Mouse (Mus musculus) forebrain, postnatal 0 days (tissue): Measurements from ENCODE around the gene Herpud1. TPM values are rescaled to one million over a fixed set of nuclear protein-coding genes. Genes with fewer than 3 reads are reported as not detected.
A peak's percentile ranks its signal among the peaks of the same experiment; 100 is the strongest.

Source experiments
- ATAC-seq: fragments of 200-750 bp; cut with Nextera tagmentation; 2 replicates; pipeline ENCODE4 v1.8.0; 2017; ENCODE audit warnings: mild to moderate bottlenecking, moderate library complexity
- DNase-seq: peaks from one replicate; pipeline ENCODE4 v3.0.0-alpha.2; 2015
- H3K27ac ChIP-seq: fragments of 300-500 bp; sonication (generic); 2 replicates; pipeline ENCODE4 v1.5.1; 2014; ENCODE audit warnings: low read depth, mild to moderate bottlenecking, antibody characterized with exemption, low read length, moderate library complexity, mixed read lengths
- H3K27me3 ChIP-seq: fragments of 300-500 bp; sonication (generic); 2 replicates; pipeline ENCODE4 v1.6.1; 2014; ENCODE audit warnings: mild to moderate bottlenecking, low read length, mixed read lengths; ENCODE audit not compliant: insufficient read depth
- H3K36me3 ChIP-seq: fragments of 300-500 bp; sonication (generic); 2 replicates; pipeline ENCODE4 v1.6.1; 2014; ENCODE audit warnings: mild to moderate bottlenecking, moderate library complexity; ENCODE audit not compliant: insufficient read depth
- H3K4me1 ChIP-seq: fragments of 300-500 bp; sonication (generic); 2 replicates; pipeline ENCODE4 v1.6.1; 2014; ENCODE audit warnings: antibody characterized with exemption; ENCODE audit not compliant: insufficient read depth
- H3K4me2 ChIP-seq: fragments of 300-500 bp; sonication (generic); 2 replicates; pipeline ENCODE4 v1.6.1; 2014; ENCODE audit warnings: low read depth, mild to moderate bottlenecking, moderate library complexity
- H3K4me3 ChIP-seq: fragments of 300-500 bp; sonication (generic); 2 replicates; pipeline ENCODE4 v1.5.1; 2014; ENCODE audit warnings: low read depth, low read length, mixed read lengths
- H3K9ac ChIP-seq: fragments of 300-500 bp; sonication (generic); 2 replicates; pipeline ENCODE4 v1.6.1; 2014; ENCODE audit warnings: mild to moderate bottlenecking
- H3K9me3 ChIP-seq: fragments of 300-500 bp; sonication (generic); 2 replicates; pipeline ENCODE4 v1.6.1; 2016; ENCODE audit warnings: low read length
- CTCF ChIP-seq: sonication (generic); IDR thresholded peaks from 2 replicates; pipeline ENCODE4 v1.5.1; 2016; ENCODE audit warnings: antibody characterized with exemption, control low read depth, low read depth
- WGBS: fragments of 180-500 bp; shearing (Covaris S2); extraction: QIAGEN DNeasy Blood & Tissue Kit; methylation state at CpG from one replicate; pipeline ENCODE4 v1.1.7; 2014; 5-methylcytosine and 5-hydroxymethylcytosine counted together
- polyA plus RNA-seq: library from polyadenylated mRNA; unstranded; fragments of >200 nt; fragmentation: Nextera tagmentation; extraction: Ambion mirVana; gene quantifications from 2 replicates; pipeline ENCODE4 v1.2.1, GENCODE M21; 2015
- total RNA-seq: library from RNA; depleted of rRNA; stranded (reverse); fragments of >200 nt; gene quantifications from 2 replicates; pipeline ENCODE4 v1.2.3, GENCODE M21; 2014; rRNA removed

The Herpud1 gene
- total RNA-seq (68.2 and 79.7 TPM in 2 replicates), polyA plus RNA-seq (60.7 and 63.4 TPM in 2 replicates)

DNA sequence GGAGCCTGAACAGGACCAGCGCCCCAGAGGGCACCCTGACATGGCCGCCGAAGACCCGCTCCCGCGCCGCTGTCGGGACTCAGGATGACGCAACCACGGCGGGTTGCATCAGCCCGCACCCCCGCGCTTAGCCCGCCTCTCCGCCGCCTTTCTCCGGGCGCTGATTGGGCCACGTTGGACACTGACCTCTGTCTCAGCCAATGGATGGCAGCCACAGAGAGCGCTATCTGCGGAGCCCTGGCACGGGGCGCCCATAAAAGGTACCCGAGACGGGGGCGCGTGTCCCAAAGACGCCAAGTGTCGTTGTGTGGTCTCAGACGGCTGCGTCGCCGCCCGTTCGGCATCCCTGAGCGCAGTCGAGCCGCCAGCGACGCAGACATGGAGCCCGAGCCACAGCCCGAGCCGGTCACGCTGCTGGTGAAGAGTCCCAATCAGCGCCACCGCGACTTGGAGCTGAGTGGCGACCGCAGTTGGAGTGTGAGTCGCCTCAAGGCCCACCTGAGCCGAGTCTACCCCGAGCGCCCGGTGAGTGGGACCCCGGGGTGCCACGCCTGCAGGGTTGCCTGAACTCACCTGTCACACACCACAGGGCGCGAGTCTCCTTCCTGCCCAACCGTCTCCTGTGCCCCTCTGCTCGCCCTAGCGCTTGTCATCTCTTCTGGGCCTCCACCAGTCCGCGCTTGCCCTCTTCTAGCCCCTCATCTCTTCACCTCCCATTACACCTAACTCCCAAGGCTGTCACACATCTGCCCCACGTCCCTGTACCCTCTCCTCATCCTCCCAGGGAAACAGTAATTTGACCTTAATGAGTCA lies at the start of gene Herpud1:
Herpud1 (plus strand) TSS at position 225 of the 813 bp plus-strand sequence.
- Histone ChIP-seq H3K4me2 (peak within 1 kb of the TSS; percentile 91), H3K4me3 (peak within 1 kb of the TSS; percentile 81), H3K36me3 (peaks cover 22% of the 10 kb centered on the region), H3K4me1 (peaks cover 11% of the 10 kb centered on the region), H3K27me3 (no peaks in the 10 kb centered on the region), H3K9ac (peak within 1 kb of the TSS; percentile 96), H3K27ac (peak within 1 kb of the TSS; percentile 93), H3K9me3 (no peaks in the 10 kb centered on the region)
- peak; percentile 98 for DNase-seq
- peak; percentile 99 for ATAC-seq
- peak; percentile 27; the same call in 1 of the 2 replicates for TF ChIP-seq CTCF
- WGBS: 1% methylated on average over 64 of the region's 65 CpGs

DNA sequence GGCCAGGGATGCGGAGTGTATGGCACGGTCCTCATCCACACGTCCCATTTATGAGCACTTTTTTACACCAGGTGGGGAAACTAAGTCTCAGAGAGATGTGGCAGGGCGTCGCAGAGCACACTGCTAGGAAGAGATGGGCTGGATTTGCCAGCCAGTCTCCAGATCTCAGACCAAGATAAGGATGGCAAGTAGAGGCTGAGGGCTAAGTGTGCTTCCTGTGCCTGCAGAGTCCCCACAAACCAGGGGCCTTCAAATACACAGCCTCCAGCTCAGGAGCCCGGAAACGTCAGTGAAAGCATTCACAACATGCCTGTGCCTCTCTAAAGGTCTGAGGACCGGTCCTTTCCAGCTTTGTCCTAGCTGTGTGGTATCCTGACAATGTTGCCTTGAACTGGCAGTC lies 48.7 kb upstream of the Herpud1 start:
- ATAC-seq (no peak), DNase-seq (no peak)
- Histone ChIP-seq H3K36me3 (no peaks in the 10 kb centered on the region), H3K27me3 (no peaks in the 10 kb centered on the region), H3K27ac (no peak overlapping the region), H3K4me3 (no peak overlapping the region), H3K9ac (no peak overlapping the region), H3K9me3 (no peaks in the 10 kb centered on the region), H3K4me2 (no peak overlapping the region), H3K4me1 (no peaks in the 10 kb centered on the region)
- 86% methylated on average over 8 of the region's 8 CpGs for WGBS
- no peak for TF ChIP-seq CTCF

DNA sequence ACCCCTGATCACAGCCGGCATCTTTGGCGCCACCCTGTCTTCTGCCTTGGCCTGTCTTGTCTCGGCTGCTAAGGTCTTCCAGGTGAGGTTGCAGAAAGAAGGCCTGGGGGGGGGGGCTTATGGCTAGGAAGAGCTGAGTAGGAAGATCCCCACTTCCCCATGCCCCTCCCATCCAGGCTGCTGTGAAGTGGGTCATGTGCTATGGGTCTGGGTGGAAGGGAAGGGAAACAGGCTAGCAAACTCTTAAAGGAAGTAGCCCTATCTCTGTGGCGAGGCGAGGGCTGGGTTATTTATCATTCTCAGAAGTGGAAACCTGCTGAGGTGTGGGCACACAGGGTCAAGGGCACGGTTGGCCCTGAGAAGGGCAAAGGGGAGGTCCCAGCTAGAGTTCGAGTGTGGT lies 45.4 kb upstream of the Herpud1 start:
- no peak overlapping the region for H3K4me2 ChIP-seq
- H3K27me3 ChIP-seq: no peaks in the 10 kb centered on the region
- no peaks in the 10 kb centered on the region for H3K4me1 ChIP-seq
- TF ChIP-seq CTCF: no peak
- H3K4me3 ChIP-seq: no peak overlapping the region
- H3K9ac ChIP-seq: no peak overlapping the region
- 87% methylated on average over 7 of the region's 7 CpGs for WGBS
- ATAC-seq: no peak
- H3K9me3 ChIP-seq: no peaks in the 10 kb centered on the region
- H3K36me3 ChIP-seq: no peaks in the 10 kb centered on the region
- no peak for DNase-seq
- H3K27ac ChIP-seq: no peak overlapping the region

DNA sequence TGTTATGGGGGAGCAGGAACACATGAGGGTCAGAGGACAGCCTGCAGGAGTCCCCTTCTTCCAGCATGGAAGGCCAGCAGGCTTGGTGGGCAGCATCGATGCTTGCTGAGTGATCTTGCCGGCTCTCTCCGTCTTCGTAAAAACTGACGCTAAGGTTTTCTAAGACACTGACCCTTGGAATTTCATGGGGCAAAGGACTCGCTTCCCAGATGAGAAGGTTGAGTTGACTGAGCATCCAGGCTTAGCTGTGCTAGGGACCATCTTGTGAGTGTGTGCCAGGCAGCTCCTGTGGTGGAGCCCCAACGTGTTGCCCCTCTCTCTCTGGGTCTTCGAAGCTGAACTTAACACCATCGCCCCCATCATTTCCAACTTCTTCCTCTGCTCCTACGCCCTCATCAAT lies 43.5 kb upstream of the Herpud1 start:
- WGBS: 88% methylated on average over 10 of the region's 10 CpGs
- no peak overlapping the region for H3K9ac ChIP-seq
- no peaks in the 10 kb centered on the region for H3K36me3 ChIP-seq
- no peaks in the 10 kb centered on the region for H3K4me1 ChIP-seq
- no peak for DNase-seq
- no peak for TF ChIP-seq CTCF
- H3K4me3 ChIP-seq: no peak overlapping the region
- no peak for ATAC-seq
- H3K27me3 ChIP-seq: no peaks in the 10 kb centered on the region
- no peak overlapping the region for H3K4me2 ChIP-seq
- no peaks in the 10 kb centered on the region for H3K9me3 ChIP-seq
- H3K27ac ChIP-seq: no peak overlapping the region

DNA sequence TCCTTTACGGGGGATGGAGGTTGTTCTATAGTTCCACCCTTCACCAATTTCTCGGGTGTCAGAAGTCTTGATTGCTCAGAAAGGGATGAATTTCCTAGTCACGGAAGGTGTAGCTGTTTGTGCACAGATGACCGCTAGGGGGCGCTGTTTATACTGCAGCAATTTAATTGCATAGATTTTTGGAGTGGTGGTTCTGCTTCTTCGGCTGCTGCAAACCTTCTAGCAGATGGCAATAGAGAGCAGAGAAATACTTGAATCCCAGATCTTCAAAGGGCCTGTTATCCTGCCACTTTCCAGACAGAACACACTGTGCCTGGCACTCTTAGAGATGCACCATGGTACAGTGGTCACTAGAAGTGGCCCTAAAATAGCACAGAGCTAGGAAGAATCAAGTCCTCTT lies 42.9 kb upstream of the Herpud1 start:
- peak; percentile 90 for TF ChIP-seq CTCF
- peak; percentile 65 for ATAC-seq
- Histone ChIP-seq H3K4me2 (no peak overlapping the region), H3K9me3 (no peaks in the 10 kb centered on the region), H3K36me3 (no peaks in the 10 kb centered on the region), H3K27me3 (no peaks in the 10 kb centered on the region), H3K4me3 (no peak overlapping the region), H3K9ac (no peak overlapping the region), H3K27ac (no peak overlapping the region), H3K4me1 (no peaks in the 10 kb centered on the region)
- 8% methylated on average over 6 of the region's 6 CpGs for WGBS
- peak; percentile 85 for DNase-seq

DNA sequence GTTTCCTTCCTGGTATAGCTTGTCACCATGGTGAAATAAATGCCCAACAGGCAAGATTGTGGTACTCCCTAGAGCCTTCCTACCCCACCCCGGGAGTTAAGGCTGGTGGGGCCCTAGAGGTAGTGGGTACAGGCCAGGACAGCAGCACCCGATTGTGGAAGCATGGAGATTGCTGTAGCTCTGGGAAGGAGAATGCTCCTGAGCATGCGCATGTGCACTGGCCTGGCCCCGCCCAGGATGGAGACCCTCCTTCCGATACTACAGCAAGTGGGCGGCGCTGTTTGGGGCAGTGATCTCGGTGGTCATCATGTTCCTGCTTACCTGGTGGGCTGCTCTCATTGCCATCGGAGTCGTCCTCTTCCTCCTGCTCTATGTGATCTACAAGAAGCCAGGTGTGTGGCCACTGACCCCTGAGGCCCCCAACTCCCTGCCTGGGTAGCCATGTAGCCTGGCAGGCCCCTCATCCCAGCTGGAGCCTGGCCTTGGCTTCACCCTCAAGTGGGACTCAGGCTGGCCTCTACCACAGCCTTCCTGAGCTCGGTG lies 42.4 kb upstream of the Herpud1 start:
- no peak overlapping the region for H3K27ac ChIP-seq
- no peak overlapping the region for H3K4me2 ChIP-seq
- H3K4me3 ChIP-seq: no peak overlapping the region
- H3K9ac ChIP-seq: no peak overlapping the region
- DNase-seq: no peak
- no peaks in the 10 kb centered on the region for H3K4me1 ChIP-seq
- no peaks in the 10 kb centered on the region for H3K36me3 ChIP-seq
- 90% methylated on average over 11 of the region's 11 CpGs for WGBS
- no peak for ATAC-seq
- H3K27me3 ChIP-seq: no peaks in the 10 kb centered on the region
- no peaks in the 10 kb centered on the region for H3K9me3 ChIP-seq
- TF ChIP-seq CTCF: no peak

DNA sequence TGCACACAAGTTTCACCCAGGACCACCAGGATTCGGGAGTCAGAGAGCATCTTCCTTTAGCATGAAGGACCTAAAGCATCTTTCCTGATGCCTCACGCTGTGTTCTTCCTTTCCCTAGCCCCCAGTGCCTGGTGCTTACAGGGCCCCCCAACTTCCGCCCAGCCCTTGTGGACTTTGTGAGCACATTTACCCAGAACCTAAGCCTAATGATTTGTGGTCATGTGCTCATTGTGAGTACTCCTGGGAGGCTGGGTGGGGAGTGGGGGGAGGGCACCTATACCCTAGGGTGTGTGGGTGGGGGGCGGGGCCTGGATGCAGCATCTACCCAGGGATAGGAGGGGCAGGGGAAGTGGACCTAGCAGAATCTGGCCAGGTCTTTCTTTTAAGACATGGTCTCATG lies 40.6 kb upstream of the Herpud1 start:
- WGBS: 89% methylated on average over 4 of the region's 4 CpGs
- Histone ChIP-seq H3K27ac (no peak overlapping the region), H3K27me3 (no peaks in the 10 kb centered on the region), H3K9me3 (no peaks in the 10 kb centered on the region), H3K4me1 (no peaks in the 10 kb centered on the region), H3K4me3 (no peak overlapping the region), H3K36me3 (no peaks in the 10 kb centered on the region), H3K4me2 (no peak overlapping the region), H3K9ac (no peak overlapping the region)
- DNase-seq (no peak), ATAC-seq (no peak)
- no peak for TF ChIP-seq CTCF
